ENCODE assay signal across 8 mouse cellular contexts in genomic region chr17:4778161-4778560, GRCm38 (mm10).
DNase-seq lines count a peak whose midpoint lies in the region; ATAC-seq lines count a peak whose summit lies in the region.

No protein-coding gene starts in this region.

- peak; percentile 73; the same call in 1 of the 2 replicates for ATAC-seq in embryonic facial prominence, embryonic 11.5 days (replicated peaks; ENCODE audit: insufficient number of reproducible peaks, low FRiP score, low TSS enrichment, low read depth)
- peak; percentile 76; the same call in 1 of the 2 replicates for ATAC-seq in kidney, embryonic 14.5 days (ENCODE audit: low FRiP score, low TSS enrichment)
- peak; percentile 68 for ATAC-seq in liver, embryonic 11.5 days (replicated peaks; ENCODE audit: low FRiP score)
- peak; percentile 61; the same call in 1 of the 2 replicates for ATAC-seq in neural tube, embryonic 11.5 days (ENCODE audit: insufficient read depth, low FRiP score, low TSS enrichment)
- ATAC-seq in stomach, embryonic 16.5 days (ENCODE audit: insufficient read depth, low FRiP score), result peak; percentile 68; the same call in 1 of the 2 replicates

- no peaks in the 10 kb centered on the region for H3K36me3 ChIP-seq in embryonic facial prominence, embryonic 11.5 days (replicated peaks; ENCODE audit: control insufficient read depth, insufficient read depth, low read depth, low read length)
- no peaks in the 10 kb centered on the region for H3K36me3 ChIP-seq in heart, embryonic 10.5 days
- no peaks in the 10 kb centered on the region for H3K36me3 ChIP-seq in kidney, embryonic 14.5 days (ENCODE audit: control insufficient read depth, insufficient read depth, low read length)
- H3K36me3 ChIP-seq in liver, embryonic 11.5 days (ENCODE audit: control insufficient read depth, insufficient read depth, low read length), result no peaks in the 10 kb centered on the region
- no peaks in the 10 kb centered on the region for H3K36me3 ChIP-seq in neural tube, embryonic 11.5 days (ENCODE audit: control insufficient read depth, insufficient read depth, low read length)
- no peaks in the 10 kb centered on the region for H3K36me3 ChIP-seq in stomach, embryonic 16.5 days (ENCODE audit: control insufficient read depth, insufficient read depth, low read length)

- WGBS in embryonic facial prominence, embryonic 11.5 days, result 2% methylated on average over 14 of the region's 14 CpGs
- 3% methylated on average over 14 of the region's 14 CpGs for WGBS in heart, embryonic 10.5 days
- WGBS in kidney, embryonic 14.5 days, result 3% methylated on average over 14 of the region's 14 CpGs
- WGBS in liver, embryonic 11.5 days, result 3% methylated on average over 14 of the region's 14 CpGs
- WGBS in neural tube, embryonic 11.5 days, result 3% methylated on average over 14 of the region's 14 CpGs
- WGBS in stomach, embryonic 16.5 days, result 2% methylated on average over 14 of the region's 14 CpGs

- H3K27ac ChIP-seq in embryonic facial prominence, embryonic 11.5 days (replicated peaks; ENCODE audit: low read depth, low read length), result no peak overlapping the region
- no peak overlapping the region for H3K27ac ChIP-seq in heart, embryonic 10.5 days
- H3K27ac ChIP-seq in kidney, embryonic 14.5 days (ENCODE audit: low read depth, low read length), result no peak overlapping the region
- H3K27ac ChIP-seq in liver, embryonic 11.5 days (ENCODE audit: low read depth, low read length), result no peak overlapping the region
- H3K27ac ChIP-seq in neural tube, embryonic 11.5 days (ENCODE audit: low read depth, low read length), result no peak overlapping the region
- H3K27ac ChIP-seq in stomach, embryonic 16.5 days (ENCODE audit: low read length), result no peak overlapping the region

- no peaks in the 10 kb centered on the region for H3K4me1 ChIP-seq in embryonic facial prominence, embryonic 11.5 days (ENCODE audit: control insufficient read depth, insufficient read depth, low read length)
- no peaks in the 10 kb centered on the region; the same call in 1 of the 2 replicates for H3K4me1 ChIP-seq in heart, embryonic 10.5 days
- no peaks in the 10 kb centered on the region for H3K4me1 ChIP-seq in kidney, embryonic 14.5 days (ENCODE audit: control insufficient read depth, insufficient read depth, low read length)
- no peaks in the 10 kb centered on the region for H3K4me1 ChIP-seq in liver, embryonic 11.5 days (replicated peaks; ENCODE audit: control insufficient read depth, insufficient read depth, low read length)
- H3K4me1 ChIP-seq in neural tube, embryonic 11.5 days (ENCODE audit: control insufficient read depth, insufficient read depth, low read length), result no peaks in the 10 kb centered on the region
- peaks cover 4% of the 10 kb centered on the region; the same call in 1 of the 2 replicates for H3K4me1 ChIP-seq in stomach, embryonic 16.5 days (ENCODE audit: control insufficient read depth, insufficient read depth, low read length)

- no peak overlapping the region for H3K4me3 ChIP-seq in embryonic facial prominence, embryonic 11.5 days (ENCODE audit: low read depth, low read length)
- H3K4me3 ChIP-seq in heart, embryonic 10.5 days, result no peak overlapping the region
- no peak overlapping the region for H3K4me3 ChIP-seq in kidney, embryonic 14.5 days (ENCODE audit: low read length)
- H3K4me3 ChIP-seq in liver, embryonic 11.5 days (ENCODE audit: low read depth, low read length), result no peak overlapping the region
- H3K4me3 ChIP-seq in neural tube, embryonic 11.5 days (ENCODE audit: low read depth, low read length), result no peak overlapping the region
- H3K4me3 ChIP-seq in stomach, embryonic 16.5 days (replicated peaks; ENCODE audit: low read length), result no peak overlapping the region

- H3K4me2 ChIP-seq in embryonic facial prominence, embryonic 11.5 days (ENCODE audit: low read depth, low read length), result no peak overlapping the region
- H3K4me2 ChIP-seq in kidney, embryonic 14.5 days (replicated peaks; ENCODE audit: low read depth, low read length), result no peak overlapping the region
- H3K4me2 ChIP-seq in liver, embryonic 11.5 days, result no peak overlapping the region
- H3K4me2 ChIP-seq in neural tube, embryonic 11.5 days (ENCODE audit: low read depth), result no peak overlapping the region
- peak overlapping the region; percentile 32 for H3K4me2 ChIP-seq in stomach, embryonic 16.5 days (ENCODE audit: low read depth, low read length)

- no peaks in the 10 kb centered on the region for H3K27me3 ChIP-seq in embryonic facial prominence, embryonic 11.5 days (ENCODE audit: control insufficient read depth, insufficient read depth, low read length)
- H3K27me3 ChIP-seq in heart, embryonic 10.5 days (ENCODE audit: insufficient read depth, poor library complexity, severe bottlenecking), result peaks cover 3% of the 10 kb centered on the region; the same call in 1 of the 2 replicates
- H3K27me3 ChIP-seq in kidney, embryonic 14.5 days (ENCODE audit: control insufficient read depth, insufficient read depth, low read length), result no peaks in the 10 kb centered on the region
- no peaks in the 10 kb centered on the region for H3K27me3 ChIP-seq in liver, embryonic 11.5 days (replicated peaks; ENCODE audit: control insufficient read depth, insufficient read depth, low read length)
- H3K27me3 ChIP-seq in neural tube, embryonic 11.5 days (ENCODE audit: control insufficient read depth, insufficient read depth, low read length), result no peaks in the 10 kb centered on the region
- no peaks in the 10 kb centered on the region for H3K27me3 ChIP-seq in stomach, embryonic 16.5 days (ENCODE audit: control insufficient read depth, insufficient read depth, low read length)

- no peaks in the 10 kb centered on the region for H3K9me3 ChIP-seq in embryonic facial prominence, embryonic 11.5 days (replicated peaks; ENCODE audit: control insufficient read depth, low read length)
- no peaks in the 10 kb centered on the region for H3K9me3 ChIP-seq in heart, embryonic 10.5 days
- H3K9me3 ChIP-seq in kidney, embryonic 14.5 days (ENCODE audit: control insufficient read depth, low read length), result no peaks in the 10 kb centered on the region
- no peaks in the 10 kb centered on the region for H3K9me3 ChIP-seq in liver, embryonic 11.5 days (ENCODE audit: control insufficient read depth, low read length)
- no peaks in the 10 kb centered on the region for H3K9me3 ChIP-seq in neural tube, embryonic 11.5 days (ENCODE audit: control insufficient read depth, low read length)
- no peaks in the 10 kb centered on the region for H3K9me3 ChIP-seq in stomach, embryonic 16.5 days (replicated peaks; ENCODE audit: control insufficient read depth, low read length)

- peak; percentile 66 for DNase-seq in A20 (ENCODE audit: low read depth, low spot score)
- DNase-seq in adrenal gland, postnatal 25 days, result peak; percentile 82
- peak; percentile 82 for DNase-seq in embryonic facial prominence, embryonic 11.5 days (ENCODE audit: low spot score)
- peak; percentile 79 for DNase-seq in heart, embryonic 10.5 days (ENCODE audit: low spot score)
- DNase-seq in liver, embryonic 11.5 days (ENCODE audit: low spot score), result peak; percentile 71
- DNase-seq in neural tube, embryonic 11.5 days (ENCODE audit: low spot score), result peak; percentile 87

- no peak overlapping the region for H3K9ac ChIP-seq in embryonic facial prominence, embryonic 11.5 days (replicated peaks; ENCODE audit: low read length)
- H3K9ac ChIP-seq in kidney, embryonic 14.5 days (ENCODE audit: low read depth, low read length), result no peak overlapping the region
- no peak overlapping the region for H3K9ac ChIP-seq in liver, embryonic 11.5 days (ENCODE audit: low read depth, low read length)
- no peak overlapping the region for H3K9ac ChIP-seq in neural tube, embryonic 11.5 days (ENCODE audit: low read length)
- no peak overlapping the region for H3K9ac ChIP-seq in stomach, embryonic 16.5 days (ENCODE audit: low read length)
